Mouse (Mus musculus) v-Abl transformed pro-B cells (cell line): ENCODE data around the gene Orm2.

Source experiments
- in situ Hi-C, 2 experiments: fragments of 400-800 bp; cut with MboI; formaldehyde crosslinking; loops; one replicate each; pipeline ENCODE4 v1.15.1; 2025; ENCODE audit not compliant: unreplicated experiment in 2 of 2

Gene Orm2

GRCm38 (mm10) chr4:63362150-63362549 lies at the start of gene Orm2:
TSS of gene Orm2 (plus strand) at chr4:63362449.
- in situ Hi-C loops = loop anchor here (5.0 kb wide), 2 partner anchors 135 to 590 kb away; partner anchors contain the start of gene Whrn (in 1 of the 2)

GRCm38 (mm10) chr4:63314063-63314462 lies 48.2 kb upstream of the Orm2 start:
- in situ Hi-C loops = loop anchor here (25.0 kb wide), 3 partner anchors 427 to 752 kb away; partner anchors contain the start of gene Rgs3 (in 1 of the 2)

- in situ Hi-C loops = loop anchor here (25.0 kb wide), 3 partner anchors 429 to 754 kb away; partner anchors contain the start of gene Rgs3 (in 1 of the 2)
Measured at GRCm38 (mm10) chr4:63316076-63316746, 46.0 kb upstream of the Orm2 start.

- in situ Hi-C loops = loop anchor here (25.0 kb wide), 3 partner anchors 432 to 757 kb away; partner anchors contain the start of gene Rgs3 (in 1 of the 2)
Measured at GRCm38 (mm10) chr4:63319566-63319965, 42.7 kb upstream of the Orm2 start.

- in situ Hi-C loops = loop anchor here (25.0 kb wide), 3 partner anchors 436 to 761 kb away; partner anchors contain the start of gene Rgs3 (in 1 of the 2)
Measured at GRCm38 (mm10) chr4:63323275-63323815, 38.9 kb upstream of the Orm2 start.

- in situ Hi-C loops = no loop called here
Measured at GRCm38 (mm10) chr4:63333403-63333802, 28.8 kb upstream of the Orm2 start.

- in situ Hi-C loops = no loop called here
Measured at GRCm38 (mm10) chr4:63338414-63339076, 23.7 kb upstream of the Orm2 start.

GRCm38 (mm10) chr4:63342491-63342890 lies 19.8 kb upstream of the Orm2 start:
- in situ Hi-C loops = no loop called here

- in situ Hi-C loops = no loop called here
Measured at GRCm38 (mm10) chr4:63343608-63344007, 18.6 kb upstream of the Orm2 start.

GRCm38 (mm10) chr4:63344295-63344694 lies 18.0 kb upstream of the Orm2 start, which contains the start of gene Orm1:
TSS of gene Orm1 (plus strand) at chr4:63344560.
- in situ Hi-C loops = no loop called here

GRCm38 (mm10) chr4:63345261-63345660 lies 17.0 kb upstream of the Orm2 start:
- in situ Hi-C loops = no loop called here

- in situ Hi-C loops = no loop called here
Measured at GRCm38 (mm10) chr4:63346659-63347058, 15.6 kb upstream of the Orm2 start.

- in situ Hi-C loops = no loop called here
Measured at GRCm38 (mm10) chr4:63348524-63348923, 13.7 kb upstream of the Orm2 start.

GRCm38 (mm10) chr4:63355877-63356665 lies 6.2 kb upstream of the Orm2 start, which contains the start of gene Orm3:
TSS of gene Orm3 (plus strand) at chr4:63356162.
- in situ Hi-C loops = no loop called here

- in situ Hi-C loops = no loop called here
Measured at GRCm38 (mm10) chr4:63356981-63357570, 5.2 kb upstream of the Orm2 start.

GRCm38 (mm10) chr4:63359861-63360260 lies 2.4 kb upstream of the Orm2 start:
- in situ Hi-C loops = loop anchor here (5.0 kb wide), 2 partner anchors 137 to 592 kb away; partner anchors contain the start of gene Whrn (in 1 of the 2)

- in situ Hi-C loops = no loop called here
Measured at GRCm38 (mm10) chr4:63368577-63368976, 6.3 kb downstream of the Orm2 start.

GRCm38 (mm10) chr4:63370897-63371296 lies 8.6 kb downstream of the Orm2 start:
- in situ Hi-C loops = loop anchor here (5.0 to 10.0 kb wide), 4 partner anchors 36 to 194 kb away; partner anchors contain the start of genes Tmem268 (in 1 of the 2) and Whrn (in 1 of the 2)

- in situ Hi-C loops = loop anchor here (5.0 to 10.0 kb wide), 4 partner anchors 35 to 193 kb away; partner anchors contain the start of genes Tmem268 (in 1 of the 2) and Whrn (in 1 of the 2)
Measured at GRCm38 (mm10) chr4:63371890-63372289, 9.6 kb downstream of the Orm2 start.

- in situ Hi-C loops = loop anchor here (5.0 to 10.0 kb wide), 4 partner anchors 34 to 191 kb away; partner anchors contain the start of genes Tmem268 (in 1 of the 2) and Whrn (in 1 of the 2)
Measured at GRCm38 (mm10) chr4:63373404-63373803, 11.2 kb downstream of the Orm2 start.
